Mouse (Mus musculus) adipocyte (in vitro differentiated cells): ENCODE data around the gene Gm6176.
"Not testable (repeated sequence)": the region's sequence is repeated elsewhere in the genome, so short reads cannot be mapped to it uniquely, and the experiment has no call there.

ENCODE experiments used
- DNase-seq: peaks from one replicate; pipeline ENCODE4 v3.0.0-alpha.2; 2016; ENCODE audit warnings: low spot score

Gene Gm6176

GRCm38 (mm10) chr7:22056205-22056604 is at the start of gene Gm6176:
TSS of gene Gm6176 (minus strand) at chr7:22056305.
- not testable (repeated sequence) for DNase-seq

- DNase-seq = not testable (repeated sequence)
Observed at GRCm38 (mm10) chr7:22068757-22069156, 12.7 kb upstream of the Gm6176 start, which contains the start of gene Vmn1r139. TSS of gene Vmn1r139 (plus strand) at chr7:22069057.

GRCm38 (mm10) chr7:22028797-22029196 is 27.3 kb downstream of the Gm6176 start, which contains the start of gene Vmn1r138:
TSS of gene Vmn1r138 (minus strand) at chr7:22028897.
- not testable (repeated sequence) for DNase-seq
